Mouse (Mus musculus) intestine, embryonic 15.5 days (tissue): ENCODE measurements at regions not wholly inside any gene's neighbourhood (a gene's known extent, or its start where the extent isn't known, plus 50 kb on each side); places are given as distances from the start of the nearest gene placed in this dataset.
"Not testable (repeated sequence)": the region's sequence is repeated elsewhere in the genome, so short reads cannot be mapped to it uniquely, and the experiment has no call there.

Experiments
- ATAC-seq: fragments of 200-750 bp; cut with Nextera tagmentation; 2 replicates; pipeline ENCODE4 v1.8.0; 2017; ENCODE audit warnings: moderate TSS enrichment, moderate library complexity
- H3K27ac ChIP-seq: fragments of 300-500 bp; sonication (generic); 2 replicates; pipeline ENCODE4 v1.5.1; 2015; ENCODE audit warnings: mild to moderate bottlenecking, inconsistent platforms
- H3K27me3 ChIP-seq: fragments of 300-500 bp; sonication (generic); replicated peaks from 2 replicates; pipeline ENCODE4 v1.6.1; 2015; ENCODE audit warnings: inconsistent platforms
- H3K36me3 ChIP-seq: fragments of 300-500 bp; sonication (generic); 2 replicates; pipeline ENCODE4 v1.6.1; 2015; ENCODE audit warnings: inconsistent platforms
- H3K4me1 ChIP-seq: fragments of 300-500 bp; sonication (generic); replicated peaks from 2 replicates; pipeline ENCODE4 v1.6.1; 2015; ENCODE audit warnings: inconsistent platforms
- H3K4me2 ChIP-seq: fragments of 300-500 bp; sonication (generic); replicated peaks from 2 replicates; pipeline ENCODE4 v1.6.1; 2015; ENCODE audit warnings: mild to moderate bottlenecking, inconsistent platforms
- H3K4me3 ChIP-seq: fragments of 300-500 bp; sonication (generic); replicated peaks from 2 replicates; pipeline ENCODE4 v1.5.1; 2015; ENCODE audit warnings: inconsistent platforms
- H3K9ac ChIP-seq: fragments of 300-500 bp; sonication (generic); 2 replicates; pipeline ENCODE4 v1.6.1; 2015; ENCODE audit warnings: inconsistent platforms
- H3K9me3 ChIP-seq: fragments of 300-500 bp; sonication (generic); 2 replicates; pipeline ENCODE4 v1.6.1; 2016; ENCODE audit warnings: inconsistent platforms
- WGBS: fragments of 180-500 bp; shearing (Covaris S2); methylation state at CpG from one replicate; pipeline ENCODE4 v1.1.7; 2015; 5-methylcytosine and 5-hydroxymethylcytosine counted together

GRCm38 (mm10) chr3:6984918-6985317 lies 364.7 kb upstream of the 1700008P02Rik start:
- no peak overlapping the region for H3K4me3 ChIP-seq
- H3K9ac ChIP-seq: no peak overlapping the region
- no peak overlapping the region for H3K4me2 ChIP-seq
- no peaks in the 10 kb centered on the region for H3K27me3 ChIP-seq
- no peak for ATAC-seq
- H3K36me3 ChIP-seq: no peaks in the 10 kb centered on the region
- 81% methylated on average over 4 of the region's 4 CpGs for WGBS
- no peaks in the 10 kb centered on the region for H3K9me3 ChIP-seq
- H3K4me1 ChIP-seq: no peaks in the 10 kb centered on the region
- H3K27ac ChIP-seq: no peak overlapping the region

GRCm38 (mm10) chr3:6957681-6958080 lies 337.4 kb upstream of the 1700008P02Rik start:
- H3K4me1 ChIP-seq: no peaks in the 10 kb centered on the region
- 88% methylated on average over 7 of the region's 7 CpGs for WGBS
- H3K27ac ChIP-seq: no peak overlapping the region
- H3K9ac ChIP-seq: no peak overlapping the region
- no peak for ATAC-seq
- H3K27me3 ChIP-seq: no peaks in the 10 kb centered on the region
- no peak overlapping the region for H3K4me3 ChIP-seq
- H3K36me3 ChIP-seq: no peaks in the 10 kb centered on the region
- no peaks in the 10 kb centered on the region for H3K9me3 ChIP-seq
- H3K4me2 ChIP-seq: no peak overlapping the region

GRCm38 (mm10) chr3:6932535-6933103 lies 312.4 kb upstream of the 1700008P02Rik start:
- no peaks in the 10 kb centered on the region for H3K27me3 ChIP-seq
- H3K9ac ChIP-seq: no peak overlapping the region
- H3K27ac ChIP-seq: no peak overlapping the region
- H3K4me2 ChIP-seq: no peak overlapping the region
- no peaks in the 10 kb centered on the region for H3K9me3 ChIP-seq
- ATAC-seq: no peak
- H3K4me1 ChIP-seq: no peaks in the 10 kb centered on the region
- WGBS: 82% methylated on average over 4 of the region's 4 CpGs
- no peak overlapping the region for H3K4me3 ChIP-seq
- no peaks in the 10 kb centered on the region for H3K36me3 ChIP-seq

- Histone ChIP-seq H3K27me3 (no peaks in the 10 kb centered on the region), H3K36me3 (no peaks in the 10 kb centered on the region), H3K4me2 (no peak overlapping the region), H3K4me3 (no peak overlapping the region), H3K9me3 (no peaks in the 10 kb centered on the region), H3K4me1 (no peaks in the 10 kb centered on the region), H3K9ac (no peak overlapping the region), H3K27ac (no peak overlapping the region)
- no peak for ATAC-seq
- 62% methylated on average over 1 of the region's 1 CpGs for WGBS
These were observed 306.5 kb upstream of the 1700008P02Rik start for GRCm38 (mm10) chr3:6926737-6927136.

DNA sequence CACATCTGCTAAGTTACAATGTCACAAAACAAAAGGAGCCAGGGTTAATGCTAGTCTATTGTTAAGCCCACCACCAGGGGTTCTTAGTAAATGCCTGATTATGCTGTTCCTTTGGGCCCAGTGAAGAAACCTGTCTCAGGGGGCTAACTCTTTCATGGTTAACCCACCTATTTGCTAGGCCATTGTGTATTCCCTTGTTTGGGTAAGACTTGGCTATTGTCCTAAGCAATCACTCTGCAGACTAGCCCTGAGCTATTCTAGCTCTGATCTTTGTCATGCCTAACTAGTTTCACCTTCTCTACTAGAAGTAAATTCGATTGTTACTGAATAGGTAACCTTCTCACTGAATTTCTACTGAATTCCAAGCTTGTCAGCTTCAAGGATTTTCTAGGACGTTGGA lies 302.4 kb upstream of the 1700008P02Rik start:
- H3K27me3 ChIP-seq, H3K36me3 ChIP-seq, H3K4me1 ChIP-seq, H3K9me3 ChIP-seq, H3K9ac ChIP-seq, ATAC-seq, H3K27ac ChIP-seq, H3K4me2 ChIP-seq, H3K4me3 ChIP-seq: not testable (repeated sequence)
- WGBS: 56% methylated on average over 2 of the region's 2 CpGs

DNA sequence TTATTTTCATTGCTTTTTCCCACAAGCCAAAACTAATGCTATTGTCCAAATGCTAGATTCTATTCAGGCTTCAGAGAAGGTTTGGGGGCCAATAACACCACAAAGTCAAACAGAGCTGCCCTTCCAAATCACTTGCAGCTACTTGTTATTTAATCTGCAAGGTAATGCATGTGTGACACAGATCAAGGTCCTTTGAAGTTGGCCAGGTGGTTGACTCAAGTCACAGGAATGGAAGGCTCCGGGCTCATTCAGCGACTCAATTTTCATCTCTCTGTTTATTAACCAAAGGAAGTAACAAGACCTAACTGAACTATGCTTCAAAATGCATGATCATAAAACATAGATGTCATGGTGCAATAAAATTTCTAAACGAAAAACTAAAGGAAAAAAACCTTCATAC lies 300.0 kb upstream of the 1700008P02Rik start:
- Histone ChIP-seq H3K27ac (no peak overlapping the region), H3K9ac (no peak overlapping the region), H3K27me3 (no peaks in the 10 kb centered on the region), H3K36me3 (no peaks in the 10 kb centered on the region), H3K4me2 (no peak overlapping the region), H3K4me1 (no peaks in the 10 kb centered on the region), H3K9me3 (no peaks in the 10 kb centered on the region), H3K4me3 (no peak overlapping the region)
- no peak for ATAC-seq
- WGBS: 68% methylated on average over 3 of the region's 3 CpGs

DNA sequence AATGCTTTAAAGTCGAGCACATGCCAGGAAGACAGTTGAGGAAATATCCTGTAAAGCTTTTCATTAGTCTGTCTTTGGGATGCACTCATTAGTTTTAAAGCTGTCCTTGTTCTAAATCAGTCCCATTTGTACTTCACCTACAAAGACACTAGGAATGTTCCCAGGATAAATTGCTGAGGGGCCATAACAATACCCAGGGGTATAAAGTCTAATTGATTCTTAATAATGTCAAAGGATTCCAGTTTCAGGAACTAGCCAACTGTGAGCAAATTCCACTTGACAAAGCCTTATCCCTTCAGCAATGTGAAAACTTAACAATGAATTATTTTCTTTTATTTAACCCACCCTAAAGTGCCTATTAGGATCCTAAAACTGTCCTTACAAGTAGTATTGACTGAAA lies 267.7 kb upstream of the 1700008P02Rik start:
- Histone ChIP-seq H3K27me3 (no peaks in the 10 kb centered on the region), H3K4me3 (no peak overlapping the region), H3K36me3 (no peaks in the 10 kb centered on the region), H3K4me2 (no peak overlapping the region), H3K4me1 (no peaks in the 10 kb centered on the region), H3K9me3 (no peaks in the 10 kb centered on the region), H3K27ac (no peak overlapping the region), H3K9ac (no peak overlapping the region)
- ATAC-seq: no peak
- WGBS: 57% methylated on average over 1 of the region's 1 CpGs

DNA sequence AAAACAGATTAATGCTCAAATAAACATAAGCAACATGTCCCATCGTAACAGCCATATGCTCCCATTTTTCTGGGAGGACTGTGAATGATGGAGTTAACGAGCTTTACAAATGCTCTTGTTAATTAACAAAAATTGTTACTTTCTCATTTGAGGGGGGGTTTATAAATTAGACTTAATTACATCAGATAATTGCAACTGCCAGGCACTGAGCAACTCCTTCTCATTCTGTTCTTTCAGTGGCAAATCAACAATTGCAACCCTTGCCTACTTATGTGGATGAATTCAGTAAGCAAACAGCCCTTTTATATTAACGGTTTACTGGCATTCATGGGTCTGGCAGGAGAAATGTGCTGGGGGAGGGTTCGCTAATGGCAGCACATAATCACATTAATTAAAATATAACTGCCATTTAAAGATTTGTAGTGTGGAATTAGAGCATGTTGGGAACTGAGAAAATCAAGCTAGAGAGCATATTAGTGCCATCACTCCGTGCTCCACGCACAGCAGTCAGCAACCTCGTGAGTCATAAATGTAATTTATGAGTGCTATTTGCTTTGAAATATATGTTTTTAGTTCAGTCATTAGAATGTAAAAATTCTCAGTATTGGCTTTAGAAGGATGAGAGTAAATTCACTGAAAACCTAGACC lies 266.9 kb upstream of the 1700008P02Rik start:
- no peak overlapping the region for H3K9ac ChIP-seq
- no peak overlapping the region for H3K27ac ChIP-seq
- H3K4me1 ChIP-seq: no peaks in the 10 kb centered on the region
- no peak overlapping the region for H3K4me3 ChIP-seq
- H3K36me3 ChIP-seq: no peaks in the 10 kb centered on the region
- ATAC-seq: no peak
- no peaks in the 10 kb centered on the region for H3K27me3 ChIP-seq
- WGBS: 73% methylated on average over 7 of the region's 7 CpGs
- no peak overlapping the region for H3K4me2 ChIP-seq
- H3K9me3 ChIP-seq: no peaks in the 10 kb centered on the region

DNA sequence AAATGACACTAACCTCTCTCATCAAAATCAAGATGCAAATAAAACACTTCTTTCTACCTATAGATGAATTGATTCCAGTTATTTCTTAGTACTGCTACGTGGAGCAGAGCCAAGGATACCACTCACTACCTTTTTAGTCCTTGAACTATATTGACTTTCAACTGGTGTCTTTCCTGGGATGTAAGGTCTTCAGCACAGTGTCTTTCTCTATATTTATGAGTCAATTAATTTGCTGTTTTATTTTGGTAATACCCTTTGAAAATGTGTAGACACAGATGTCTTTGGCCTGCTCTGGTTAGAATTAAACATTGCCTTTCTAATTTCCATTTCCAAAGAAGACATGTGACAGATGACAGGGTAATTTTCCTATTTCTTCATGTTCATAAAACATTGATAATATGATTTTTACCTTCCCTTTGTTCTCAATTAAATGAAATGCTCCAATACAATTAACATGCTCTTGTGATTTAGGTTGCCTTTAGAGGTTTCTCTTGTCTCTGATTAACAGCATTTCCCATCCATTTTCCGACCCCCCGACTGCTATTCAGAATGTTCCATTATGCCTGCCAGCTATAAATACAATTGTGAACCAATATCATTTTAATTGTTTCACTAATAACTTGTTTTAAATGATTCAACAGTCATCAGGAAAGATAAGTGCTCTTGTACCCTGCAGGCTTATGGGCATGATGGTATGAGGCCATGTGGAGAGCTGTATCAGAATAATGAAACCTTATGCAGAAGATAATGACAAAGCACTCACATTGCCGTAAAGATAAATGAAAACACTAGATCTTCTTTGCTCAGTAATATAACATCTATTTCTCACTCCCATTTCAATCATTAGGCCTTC lies 266.2 kb upstream of the 1700008P02Rik start:
- ATAC-seq: no peak
- Histone ChIP-seq H3K4me2 (no peak overlapping the region), H3K4me3 (no peak overlapping the region), H3K27me3 (no peaks in the 10 kb centered on the region), H3K9ac (no peak overlapping the region), H3K4me1 (no peaks in the 10 kb centered on the region), H3K9me3 (no peaks in the 10 kb centered on the region), H3K36me3 (no peaks in the 10 kb centered on the region), H3K27ac (no peak overlapping the region)
- 78% methylated on average over 4 of the region's 4 CpGs for WGBS

DNA sequence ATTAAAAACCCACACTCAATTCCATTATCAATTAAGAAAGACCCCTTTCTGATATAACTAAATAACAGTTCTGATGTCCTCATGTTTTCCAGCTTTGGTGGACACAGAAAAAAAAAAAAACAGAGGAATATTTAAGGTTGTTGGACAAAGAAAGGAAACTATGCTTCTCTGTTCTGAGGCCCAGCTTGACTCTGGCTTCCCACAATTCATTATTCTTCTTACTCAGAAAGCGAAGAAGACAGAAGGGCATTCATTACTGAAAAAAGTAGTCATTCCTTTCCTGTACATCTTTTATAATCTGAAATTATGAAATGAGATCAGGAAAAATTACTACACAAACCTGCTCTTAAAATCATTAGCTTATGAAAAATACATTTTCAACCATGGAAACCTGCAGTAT lies 263.2 kb upstream of the 1700008P02Rik start:
- Histone ChIP-seq H3K27ac (no peak overlapping the region), H3K9me3 (no peaks in the 10 kb centered on the region), H3K4me1 (no peaks in the 10 kb centered on the region), H3K27me3 (no peaks in the 10 kb centered on the region), H3K4me3 (no peak overlapping the region), H3K9ac (no peak overlapping the region), H3K36me3 (no peaks in the 10 kb centered on the region), H3K4me2 (no peak overlapping the region)
- WGBS: 76% methylated on average over 1 of the region's 1 CpGs
- no peak for ATAC-seq

GRCm38 (mm10) chr3:6876265-6876664 lies 256.0 kb upstream of the 1700008P02Rik start:
- Histone ChIP-seq H3K36me3 (no peaks in the 10 kb centered on the region), H3K4me1 (no peaks in the 10 kb centered on the region), H3K9ac (no peak overlapping the region), H3K27me3 (no peaks in the 10 kb centered on the region), H3K4me2 (no peak overlapping the region), H3K9me3 (no peaks in the 10 kb centered on the region), H3K27ac (no peak overlapping the region), H3K4me3 (no peak overlapping the region)
- ATAC-seq: no peak
- 88% methylated on average over 5 of the region's 5 CpGs for WGBS

DNA sequence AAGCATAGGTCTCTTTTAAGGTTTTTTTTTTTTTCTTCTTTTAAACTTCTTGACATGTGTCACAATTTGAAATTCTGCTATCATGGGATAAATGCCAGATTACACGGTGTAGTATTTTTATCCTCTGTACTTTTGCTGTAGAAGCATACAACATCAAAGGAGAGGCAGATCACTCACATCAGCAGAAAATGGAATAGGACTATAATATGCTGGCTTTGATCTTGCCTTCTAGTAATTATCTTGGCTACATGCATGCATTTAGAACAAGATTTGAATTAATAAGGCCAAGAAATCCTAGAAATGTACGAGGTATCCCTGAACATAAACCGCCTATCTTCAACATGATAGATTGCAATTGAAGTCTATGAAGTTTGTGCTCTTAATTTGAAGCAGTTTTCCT lies 251.9 kb upstream of the 1700008P02Rik start:
- no peaks in the 10 kb centered on the region for H3K9me3 ChIP-seq
- no peak overlapping the region for H3K27ac ChIP-seq
- H3K4me2 ChIP-seq: no peak overlapping the region
- H3K4me3 ChIP-seq: no peak overlapping the region
- ATAC-seq: no peak
- H3K9ac ChIP-seq: no peak overlapping the region
- WGBS: 79% methylated on average over 3 of the region's 3 CpGs
- no peaks in the 10 kb centered on the region for H3K36me3 ChIP-seq
- H3K4me1 ChIP-seq: no peaks in the 10 kb centered on the region
- no peaks in the 10 kb centered on the region for H3K27me3 ChIP-seq

GRCm38 (mm10) chr3:6871752-6872151 lies 251.5 kb upstream of the 1700008P02Rik start:
- no peak overlapping the region for H3K27ac ChIP-seq
- ATAC-seq: no peak
- H3K4me1 ChIP-seq: no peaks in the 10 kb centered on the region
- no peaks in the 10 kb centered on the region for H3K27me3 ChIP-seq
- no peak overlapping the region for H3K4me3 ChIP-seq
- H3K36me3 ChIP-seq: no peaks in the 10 kb centered on the region
- H3K4me2 ChIP-seq: no peak overlapping the region
- H3K9ac ChIP-seq: no peak overlapping the region
- H3K9me3 ChIP-seq: no peaks in the 10 kb centered on the region
- WGBS: 73% methylated on average over 2 of the region's 2 CpGs
